ENCODE assay signal across 11 mouse cellular contexts in genomic region chr7:19388699-19389413, GRCm38 (mm10). TPM values are rescaled to one million over a fixed set of nuclear protein-coding genes. Genes with fewer than 3 reads are reported as not detected.
DNase-seq lines count a peak whose midpoint lies in the region; ATAC-seq and TF ChIP-seq lines count a peak whose summit lies in the region.
"Had no signal": no experiment of that assay in that cellular context is flagged by ENCODE, and none has a peak within 500 bp of the region (broad histone marks: within the 10 kb centered on the region; RNA-seq: fewer than 3 reads in every experiment).

No protein-coding gene starts in this region.

- ATAC-seq in limb, embryonic 14.5 days (ENCODE audit: low FRiP score, low read depth) = peak; percentile 32; the same call in 1 of the 2 replicates
- ATAC-seq in hindbrain, postnatal 0 days = peak; percentile 54; the same call in 1 of the 2 replicates

- no peak overlapping the region for H3K4me2 ChIP-seq in limb, embryonic 14.5 days (replicated peaks; ENCODE audit: low read depth, low read length, severe bottlenecking)
- no peak overlapping the region for H3K4me2 ChIP-seq in hindbrain, postnatal 0 days (ENCODE audit: low read depth, low read length)

- H3K9ac ChIP-seq in limb, embryonic 14.5 days (ENCODE audit: low read depth, low read length, severe bottlenecking) = no peak overlapping the region
- H3K9ac ChIP-seq in hindbrain, postnatal 0 days (replicated peaks; ENCODE audit: low read length) = no peak overlapping the region

- H3K9me3 ChIP-seq in limb, embryonic 14.5 days (ENCODE audit: control insufficient read depth, low read length) = no peaks in the 10 kb centered on the region
- H3K9me3 ChIP-seq in limb, embryonic 10.5 days (replicated peaks) = no peaks in the 10 kb centered on the region
- no peaks in the 10 kb centered on the region for H3K9me3 ChIP-seq in hindbrain, postnatal 0 days (ENCODE audit: low read length)

- no peaks in the 10 kb centered on the region for H3K4me1 ChIP-seq in limb, embryonic 14.5 days (ENCODE audit: control insufficient read depth, insufficient read depth, low read length)
- no peaks in the 10 kb centered on the region for H3K4me1 ChIP-seq in limb, embryonic 10.5 days
- no peaks in the 10 kb centered on the region for H3K4me1 ChIP-seq in hindbrain, postnatal 0 days (ENCODE audit: insufficient read depth, low read length)

- WGBS in limb, embryonic 14.5 days = 87% methylated on average over 9 of the region's 10 CpGs
- WGBS in limb, embryonic 10.5 days = 90% methylated on average over 10 of the region's 10 CpGs
- 50% methylated on average over 10 of the region's 10 CpGs for WGBS in hindbrain, postnatal 0 days

- H3K4me3 ChIP-seq in limb, embryonic 14.5 days (replicated peaks; ENCODE audit: low read length) = no peak overlapping the region
- H3K4me3 ChIP-seq in limb, embryonic 10.5 days = no peak overlapping the region
- H3K4me3 ChIP-seq in hindbrain, postnatal 0 days (ENCODE audit: low read length) = no peak overlapping the region
- H3K4me3 ChIP-seq: heart, adult 2 months had no signal

- peak; percentile 49 for DNase-seq in adrenal gland, postnatal 14 days
- DNase-seq in adrenal gland, postnatal 4 days (ENCODE audit: low spot score in 2 of 2) = no peak
- DNase-seq in limb, embryonic 14.5 days (ENCODE audit: low spot score) = peak; percentile 20
- no peak for DNase-seq in limb, embryonic 10.5 days (ENCODE audit: low spot score)
- peak; percentile 48 for DNase-seq in hindbrain, postnatal 0 days (ENCODE audit: low spot score)
- DNase-seq in retina, postnatal 7 days (ENCODE audit: low read depth, low spot score) = peak; percentile 90
- DNase-seq in frontal cortex, postnatal 25 days (ENCODE audit: low spot score in 2 of 2) = no peak
- no peak for DNase-seq in cerebellum, adult 9-11 months
- DNase-seq: cerebellum, postnatal 36 days; heart, adult 2 months; heart, postnatal 36 days had no signal

- no peaks in the 10 kb centered on the region for H3K27me3 ChIP-seq in limb, embryonic 14.5 days (ENCODE audit: control insufficient read depth, insufficient read depth, low read length)
- no peaks in the 10 kb centered on the region for H3K27me3 ChIP-seq in limb, embryonic 10.5 days (ENCODE audit: low read depth, poor library complexity, severe bottlenecking)
- H3K27me3 ChIP-seq in hindbrain, postnatal 0 days (ENCODE audit: insufficient read depth, low read length) = no peaks in the 10 kb centered on the region

- H3K36me3 ChIP-seq in limb, embryonic 14.5 days (ENCODE audit: control insufficient read depth, insufficient read depth, low read length) = peaks cover 96% of the 10 kb centered on the region
- peaks cover 99% of the 10 kb centered on the region for H3K36me3 ChIP-seq in limb, embryonic 10.5 days
- H3K36me3 ChIP-seq in hindbrain, postnatal 0 days (ENCODE audit: insufficient read depth, low read length) = peaks cover 71% of the 10 kb centered on the region

- H3K27ac ChIP-seq in limb, embryonic 14.5 days (replicated peaks; ENCODE audit: low read depth, low read length) = no peak overlapping the region
- H3K27ac ChIP-seq in limb, embryonic 10.5 days = no peak overlapping the region
- H3K27ac ChIP-seq in hindbrain, postnatal 0 days = peak overlapping the region; percentile 54
- H3K27ac ChIP-seq: heart, adult 2 months had no signal

- no peak for TF ChIP-seq POLR2A in limb, embryonic 14.5 days (IDR thresholded peaks at IDR 0.05; ENCODE audit: borderline replicate concordance, extremely low read depth, insufficient read depth, insufficient read length)

- no peak for TF ChIP-seq CTCF in hindbrain, postnatal 0 days (IDR thresholded peaks at IDR 0.05; ENCODE audit: low read depth)

RNA-seq across cellular contexts. Expression of gene Ercc2, which starts 7.0 kb away (rescaled TPM):
- total RNA-seq in adrenal gland, postnatal 14 days (2021) = 28.2 and 30.2 TPM in 2 replicates
- 10 to 100 TPM; 39.6 to 41.6 TPM for total RNA-seq in adrenal gland, postnatal 4 days (2021)
- polyA plus RNA-seq in limb, embryonic 14.5 days (2012; rRNA removed) = 58.1 and 73.8 TPM in 2 replicates
- 11.3 and 12.6 TPM in 2 replicates for polyA plus RNA-seq in limb, embryonic 14.5 days (2014; fragmentation: Nextera tagmentation; extraction: Ambion mirVana)
- polyA plus RNA-seq in limb, embryonic 10.5 days (2016; fragmentation: Nextera tagmentation; extraction: Ambion mirVana) = 25.6 and 26.6 TPM in 2 replicates
- total RNA-seq in hindbrain, postnatal 0 days (2014; rRNA removed) = 57.3 and 65.1 TPM in 2 replicates
- 18.6 and 19.9 TPM in 2 replicates for polyA plus RNA-seq in hindbrain, postnatal 0 days (2015; fragmentation: Nextera tagmentation; extraction: Ambion mirVana)

RNA-seq across cellular contexts. Expression of gene Klc3, which starts 15.0 kb away (rescaled TPM):
- total RNA-seq in adrenal gland, postnatal 14 days (2021) = 1.3 and 2.7 TPM in 2 replicates
- total RNA-seq in adrenal gland, postnatal 4 days (2021) = 1 to 10 TPM; 2.6 to 3.9 TPM
- polyA plus RNA-seq in limb, embryonic 14.5 days (2012; rRNA removed) = 11.5 and 12.8 TPM in 2 replicates
- polyA plus RNA-seq in limb, embryonic 14.5 days (2014; fragmentation: Nextera tagmentation; extraction: Ambion mirVana) = 12.5 and 15.2 TPM in 2 replicates
- 3.3 and 4.4 TPM in 2 replicates for polyA plus RNA-seq in limb, embryonic 10.5 days (2016; fragmentation: Nextera tagmentation; extraction: Ambion mirVana)
- 2.3 and 2.9 TPM in 2 replicates for total RNA-seq in hindbrain, postnatal 0 days (2014; rRNA removed)
- 1.7 and 2.7 TPM in 2 replicates for polyA plus RNA-seq in hindbrain, postnatal 0 days (2015; fragmentation: Nextera tagmentation; extraction: Ambion mirVana)

RNA-seq across cellular contexts. Expression of gene Ckm, which starts 15.7 kb away (rescaled TPM):
- 0.74 and 0.79 TPM in 2 replicates for total RNA-seq in adrenal gland, postnatal 14 days (2021)
- 100 to 1,000 TPM; 103 to 234 TPM for total RNA-seq in adrenal gland, postnatal 4 days (2021)
- 89.9 and 125 TPM in 2 replicates for polyA plus RNA-seq in limb, embryonic 14.5 days (2012; rRNA removed)
- polyA plus RNA-seq in limb, embryonic 14.5 days (2014; fragmentation: Nextera tagmentation; extraction: Ambion mirVana) = 35.4 and 91.5 TPM in 2 replicates
- not detected in 2 replicates for polyA plus RNA-seq in limb, embryonic 10.5 days (2016; fragmentation: Nextera tagmentation; extraction: Ambion mirVana)
- 3.9 and 27.4 TPM in 2 replicates for total RNA-seq in hindbrain, postnatal 0 days (2014; rRNA removed)
- 0.14 and 0.30 TPM in 2 replicates for polyA plus RNA-seq in hindbrain, postnatal 0 days (2015; fragmentation: Nextera tagmentation; extraction: Ambion mirVana)

RNA-seq across cellular contexts. Expression of gene Ppp1r13l, which starts 29.3 kb away (rescaled TPM):
- 7.3 and 8.3 TPM in 2 replicates for total RNA-seq in adrenal gland, postnatal 14 days (2021)
- 1 to 10 TPM; 9.1 to 9.6 TPM for total RNA-seq in adrenal gland, postnatal 4 days (2021)
- 33.8 and 39.3 TPM in 2 replicates for polyA plus RNA-seq in limb, embryonic 14.5 days (2012; rRNA removed)
- 15.3 and 16.8 TPM in 2 replicates for polyA plus RNA-seq in limb, embryonic 14.5 days (2014; fragmentation: Nextera tagmentation; extraction: Ambion mirVana)
- polyA plus RNA-seq in limb, embryonic 10.5 days (2016; fragmentation: Nextera tagmentation; extraction: Ambion mirVana) = 6.5 and 7.0 TPM in 2 replicates
- total RNA-seq in hindbrain, postnatal 0 days (2014; rRNA removed) = 0.68 and 1.0 TPM in 2 replicates
- 1.0 and 1.2 TPM in 2 replicates for polyA plus RNA-seq in hindbrain, postnatal 0 days (2015; fragmentation: Nextera tagmentation; extraction: Ambion mirVana)

RNA-seq across cellular contexts. Expression of gene Cd3eap, which starts 29.6 kb away (rescaled TPM):
- 12.2 and 14.5 TPM in 2 replicates for total RNA-seq in adrenal gland, postnatal 14 days (2021)
- total RNA-seq in adrenal gland, postnatal 4 days (2021) = 10 to 100 TPM; 14.1 to 16.1 TPM
- 13.7 and 19.4 TPM in 2 replicates for polyA plus RNA-seq in limb, embryonic 14.5 days (2012; rRNA removed)
- 25.2 and 28.7 TPM in 2 replicates for polyA plus RNA-seq in limb, embryonic 14.5 days (2014; fragmentation: Nextera tagmentation; extraction: Ambion mirVana)
- 28.3 and 31.4 TPM in 2 replicates for polyA plus RNA-seq in limb, embryonic 10.5 days (2016; fragmentation: Nextera tagmentation; extraction: Ambion mirVana)
- total RNA-seq in hindbrain, postnatal 0 days (2014; rRNA removed) = 11.1 and 12.4 TPM in 2 replicates
- polyA plus RNA-seq in hindbrain, postnatal 0 days (2015; fragmentation: Nextera tagmentation; extraction: Ambion mirVana) = 17.9 and 19.3 TPM in 2 replicates

Comparison
In these comparisons a context has a peak if more than half of its experiments do, and no peak if none do; other contexts are left out.
1. DNase-seq: peak in adrenal gland, postnatal 14 days (single experiment), limb, embryonic 14.5 days (single experiment), hindbrain, postnatal 0 days (single experiment) and retina, postnatal 7 days (single experiment); none in adrenal gland, postnatal 4 days (0 of 2), limb, embryonic 10.5 days (single experiment), frontal cortex, postnatal 25 days (0 of 2) and cerebellum, adult 9-11 months (single experiment).